Mouse (Mus musculus): ENCODE measurements around the gene Tex44. TPM values are rescaled to one million over a fixed set of nuclear protein-coding genes. Genes with fewer than 3 reads are reported as not detected.
"Not testable (repeated sequence)": the region's sequence is repeated elsewhere in the genome, so short reads cannot be mapped to it uniquely, and the experiment has no call there.

The Tex44 gene
- polyA plus RNA-seq, 1 experiment from 2014 or later = not detected

GRCm38 (mm10) chr1:86471504-86471961, 45.4 kb downstream of the Tex44 start:
- H3K4me3 ChIP-seq (ENCODE audit: low read depth, low read length); ATAC-seq; H3K9me3 ChIP-seq (ENCODE audit: low read length); H3K27me3 ChIP-seq (ENCODE audit: insufficient read depth, low read length); H3K36me3 ChIP-seq (replicated peaks; ENCODE audit: insufficient read depth, low read length): not testable (repeated sequence)
- peak overlapping the region; percentile 87 for H3K27ac ChIP-seq (ENCODE audit: low read depth)
- H3K4me1 ChIP-seq (ENCODE audit: insufficient read depth) = peaks cover 40% of the 10 kb centered on the region
- peak; percentile 66 for DNase-seq
- H3K4me2 ChIP-seq (ENCODE audit: low read depth, low read length) = peak overlapping the region; percentile 73
- WGBS (ENCODE audit: insufficient replicate concordance) = 54% methylated on average over 11 of the region's 11 CpGs
- peak; percentile 72 for TF ChIP-seq CTCF (IDR thresholded peaks at IDR 0.05; ENCODE audit: low read depth)
- peak overlapping the region; percentile 59 for H3K9ac ChIP-seq (replicated peaks)

GRCm38 (mm10) chr1:86472197-86472952, 46.2 kb downstream of the Tex44 start:
- peak; percentile 61 for ATAC-seq
- peaks cover 42% of the 10 kb centered on the region for H3K4me1 ChIP-seq (ENCODE audit: insufficient read depth)
- no peaks in the 10 kb centered on the region for H3K27me3 ChIP-seq (ENCODE audit: insufficient read depth, low read length)
- no peaks in the 10 kb centered on the region for H3K36me3 ChIP-seq (replicated peaks; ENCODE audit: insufficient read depth, low read length)
- no peaks in the 10 kb centered on the region for H3K9me3 ChIP-seq (ENCODE audit: low read length)
- peak overlapping the region; percentile 15 for H3K4me3 ChIP-seq (ENCODE audit: low read depth, low read length)
- H3K4me2 ChIP-seq (ENCODE audit: low read depth, low read length) = peak overlapping the region; percentile 73
- 7% methylated on average over 31 of the region's 31 CpGs for WGBS (ENCODE audit: insufficient replicate concordance)
- no peak for TF ChIP-seq EP300 (IDR thresholded peaks at IDR 0.05; ENCODE audit: low read depth)
- no peak for TF ChIP-seq CTCF (IDR thresholded peaks at IDR 0.05; ENCODE audit: low read depth)
- peak overlapping the region; percentile 59 for H3K9ac ChIP-seq (replicated peaks)
- peak overlapping the region; percentile 87 for H3K27ac ChIP-seq (ENCODE audit: low read depth)
- DNase-seq = peak; percentile 75

- Histone ChIP-seq H3K27ac (ENCODE audit: low read depth) (peak overlapping the region; percentile 87), H3K4me2 (ENCODE audit: low read depth, low read length) (peak overlapping the region; percentile 73), H3K9me3 (ENCODE audit: low read length) (no peaks in the 10 kb centered on the region), H3K4me3 (ENCODE audit: low read depth, low read length) (0 out of 2 replicates have a peak overlapping the region, but pooled peaks have one; percentile 15), H3K27me3 (ENCODE audit: insufficient read depth, low read length) (no peaks in the 10 kb centered on the region), H3K9ac (replicated peaks) (peak overlapping the region; percentile 59; the same call in 1 of the 2 replicates), H3K4me1 (ENCODE audit: insufficient read depth) (peaks cover 47% of the 10 kb centered on the region), H3K36me3 (replicated peaks; ENCODE audit: insufficient read depth, low read length) (no peaks in the 10 kb centered on the region)
- ATAC-seq = no peak
- no peak for TF ChIP-seq CTCF (IDR thresholded peaks at IDR 0.05; ENCODE audit: low read depth)
- TF ChIP-seq EP300 (IDR thresholded peaks at IDR 0.05; ENCODE audit: low read depth) = no peak
- WGBS (ENCODE audit: insufficient replicate concordance) = 78% methylated on average over 18 of the region's 18 CpGs
- no peak for DNase-seq
Measured at GRCm38 (mm10) chr1:86473109-86473760, 47.1 kb downstream of the Tex44 start.

Other genes starting within 250 kb of the Tex44 start
- 0.46 and 1.0 TPM in 2 replicates for gene B3gnt7, start 123.5 kb upstream of the Tex44 start, polyA plus RNA-seq (2015; fragmentation: Nextera tagmentation; extraction: Ambion mirVana)
- 169 and 175 TPM in 2 replicates for gene Ncl, start 66.9 kb upstream of the Tex44 start, polyA plus RNA-seq (2015; fragmentation: Nextera tagmentation; extraction: Ambion mirVana)
- gene Nmur1, start 101 bp upstream of the Tex44 start, polyA plus RNA-seq (2015; fragmentation: Nextera tagmentation; extraction: Ambion mirVana) = not detected in 2 replicates
- gene Ptma, start 100.4 kb downstream of the Tex44 start, polyA plus RNA-seq (2015; fragmentation: Nextera tagmentation; extraction: Ambion mirVana) = 750 and 799 TPM in 2 replicates
- gene Pde6d, start 156.3 kb downstream of the Tex44 start, polyA plus RNA-seq (2015; fragmentation: Nextera tagmentation; extraction: Ambion mirVana) = 25.2 and 29.6 TPM in 2 replicates
- gene Cops7b, start 156.6 kb downstream of the Tex44 start, polyA plus RNA-seq (2015; fragmentation: Nextera tagmentation; extraction: Ambion mirVana) = 8.5 and 9.8 TPM in 2 replicates
- gene Nppc, start 244.2 kb downstream of the Tex44 start, polyA plus RNA-seq (2015; fragmentation: Nextera tagmentation; extraction: Ambion mirVana) = 0.20 TPM in 1 of 2 replicates, not detected in the other